Mouse (Mus musculus) ES-CJ7 (cell line): ENCODE data around the gene Astl.
A peak's percentile ranks its signal among the peaks of the same experiment; 100 is the strongest.

ENCODE experiments used
- DNase-seq: peaks from one replicate; pipeline ENCODE4 v3.0.0; 2011; ENCODE audit warnings: low read depth, low spot score

The Astl gene

GRCm38 (mm10) chr2:127367126-127367820 is 28.8 kb downstream of the Astl start:
- no peak for DNase-seq

DNA sequence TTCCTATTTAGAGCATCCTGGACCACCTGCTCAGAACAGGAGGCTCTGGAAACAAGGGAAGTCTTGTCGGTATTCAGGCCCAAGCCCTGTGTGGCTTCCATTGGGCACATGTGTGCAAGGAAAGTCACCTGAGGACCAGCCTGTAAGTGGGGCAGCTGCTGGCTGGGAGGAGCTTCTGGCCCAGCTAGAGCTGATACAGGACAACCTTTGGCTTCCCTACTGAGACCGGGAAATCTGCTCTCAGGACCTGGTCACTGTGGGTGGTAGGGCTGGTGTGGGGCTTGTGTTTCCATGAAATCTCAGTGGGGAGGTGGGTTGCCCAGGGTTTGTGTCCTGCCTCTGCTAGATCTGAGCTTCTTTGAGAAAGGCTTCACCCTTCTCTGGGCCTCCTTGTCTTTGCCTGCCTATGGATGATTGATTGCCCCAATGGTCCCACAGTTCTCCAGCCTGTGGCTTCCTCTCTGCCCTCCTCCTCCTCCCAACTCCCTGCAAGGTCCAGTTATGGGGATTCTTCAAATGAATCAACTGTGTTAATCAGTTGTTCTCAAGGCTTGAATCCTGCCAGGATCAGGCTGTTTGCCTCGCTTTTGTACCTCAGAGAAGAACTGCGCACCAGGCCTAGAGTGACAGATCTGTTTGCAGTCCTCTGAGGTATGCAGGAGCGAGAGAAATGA is 31.4 kb downstream of the Astl start:
- DNase-seq, result no peak

DNA sequence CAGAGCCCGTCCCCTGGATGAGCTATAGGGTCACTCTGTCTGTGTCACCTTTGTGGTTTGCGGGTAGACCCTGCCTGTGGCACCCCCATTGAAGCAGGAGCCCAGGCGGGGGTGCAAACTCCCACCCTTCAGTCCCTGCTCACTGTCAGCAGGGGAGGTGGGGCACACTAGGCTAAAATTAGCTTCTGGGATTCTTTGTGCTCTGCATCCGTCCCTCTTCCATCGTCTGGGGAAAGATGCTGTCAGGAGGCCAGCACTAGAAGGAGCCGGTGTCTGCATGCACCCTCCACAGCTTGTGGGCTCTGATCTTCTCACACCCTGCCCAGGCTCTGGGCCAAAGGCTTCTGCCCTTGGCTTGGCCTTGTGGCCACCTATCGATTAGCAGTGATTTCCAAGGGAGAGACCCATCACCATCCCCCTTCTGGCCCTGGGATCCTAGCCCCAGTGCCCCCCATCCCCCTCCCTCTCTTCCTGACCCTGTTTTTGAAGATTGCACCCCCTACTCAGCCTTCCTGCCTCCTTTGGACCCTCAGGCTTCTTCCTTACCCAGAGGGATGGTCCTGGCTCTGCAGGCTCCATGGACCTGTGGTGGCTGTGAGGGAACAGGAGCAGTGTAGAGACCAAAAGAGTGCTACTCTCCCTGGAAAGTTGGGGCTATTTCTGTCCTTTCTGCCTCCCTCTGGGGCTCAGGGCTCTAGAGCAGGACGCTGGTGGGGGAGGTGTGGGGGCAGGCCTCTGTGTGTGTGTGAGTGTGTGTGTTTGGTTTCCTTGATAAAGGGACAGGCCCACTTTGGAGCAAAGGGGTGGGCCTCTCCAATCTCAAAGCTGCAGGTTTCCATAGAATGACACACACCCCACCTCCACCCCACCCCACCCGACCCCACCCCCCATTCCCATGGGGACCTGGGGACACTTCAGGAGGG is 32.4 kb downstream of the Astl start:
- DNase-seq, result no peak

GRCm38 (mm10) chr2:127371484-127371861 is 33.0 kb downstream of the Astl start:
- DNase-seq, result no peak

- DNase-seq, result no peak
These were observed 33.6 kb downstream of the Astl start for GRCm38 (mm10) chr2:127372082-127372481.

DNA sequence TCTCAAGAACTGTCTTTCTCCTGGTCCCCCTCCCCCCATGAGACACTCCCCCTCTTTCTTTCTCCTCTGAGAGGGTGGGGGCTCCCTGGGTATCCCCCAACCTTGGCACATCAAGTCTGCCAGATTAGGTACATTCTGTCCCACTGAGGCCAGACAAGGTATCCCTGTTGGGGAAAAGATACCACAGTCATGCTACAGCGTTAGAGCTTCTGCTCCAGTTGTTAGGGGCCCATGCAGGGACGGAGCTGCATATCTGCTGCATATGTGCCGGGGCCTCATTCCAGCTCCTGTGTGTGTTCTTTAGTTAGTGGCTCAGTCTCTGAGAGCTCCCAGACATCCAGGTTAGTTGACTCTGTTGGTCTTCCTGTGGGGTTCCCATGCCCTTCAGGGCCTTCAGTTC is 35.7 kb downstream of the Astl start:
- no peak for DNase-seq

DNA sequence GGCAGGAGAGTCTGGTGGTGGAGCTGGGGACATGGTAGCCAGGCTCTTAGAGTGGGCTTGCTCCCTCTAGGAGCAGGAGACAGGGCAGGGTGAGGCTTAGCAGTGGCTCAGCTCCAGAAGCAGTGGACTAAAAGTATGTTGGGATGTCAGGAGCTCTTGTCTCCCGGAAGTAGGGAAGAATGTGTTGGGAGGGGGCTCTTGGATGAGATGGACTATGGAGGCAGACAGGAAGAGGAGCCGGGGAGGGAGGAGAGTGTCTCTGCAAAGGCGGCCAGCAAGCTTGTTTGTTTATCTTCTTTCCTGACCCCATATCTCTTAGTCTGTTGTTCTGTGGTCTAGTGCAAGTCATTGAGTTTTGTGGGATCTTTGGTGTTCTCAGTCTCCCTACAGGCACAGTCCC is 36.6 kb downstream of the Astl start:
- DNase-seq, result no peak

DNA sequence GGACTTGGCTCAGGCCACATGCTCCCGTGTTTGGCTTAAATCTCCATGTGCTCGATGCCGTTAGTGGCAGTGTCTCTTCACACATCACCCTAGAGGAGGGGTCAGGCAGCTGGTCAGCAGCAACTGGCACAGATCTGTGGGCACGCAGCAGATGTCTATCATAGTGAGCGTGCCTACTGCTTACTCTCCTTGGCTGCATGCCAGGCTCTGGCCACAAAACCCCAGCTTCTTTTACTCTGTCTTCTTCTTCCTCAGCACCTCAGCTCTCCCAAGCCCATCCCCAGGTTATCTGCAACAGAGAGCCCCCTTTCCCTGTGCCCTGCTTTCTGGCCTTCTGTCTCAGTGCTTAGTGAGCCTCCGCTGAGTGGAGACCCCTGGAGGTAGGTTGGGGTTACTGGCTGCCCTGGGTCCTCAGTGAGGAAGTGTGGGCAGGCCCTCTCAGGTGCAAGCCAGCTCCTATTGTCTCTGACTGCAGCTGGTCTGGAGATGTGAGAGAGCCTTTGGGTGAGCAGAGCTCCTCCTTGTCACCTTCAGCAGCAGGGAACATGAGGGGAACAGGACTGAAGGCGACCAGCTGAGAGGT is 37.4 kb downstream of the Astl start:
- peak; percentile 47 for DNase-seq

DNA sequence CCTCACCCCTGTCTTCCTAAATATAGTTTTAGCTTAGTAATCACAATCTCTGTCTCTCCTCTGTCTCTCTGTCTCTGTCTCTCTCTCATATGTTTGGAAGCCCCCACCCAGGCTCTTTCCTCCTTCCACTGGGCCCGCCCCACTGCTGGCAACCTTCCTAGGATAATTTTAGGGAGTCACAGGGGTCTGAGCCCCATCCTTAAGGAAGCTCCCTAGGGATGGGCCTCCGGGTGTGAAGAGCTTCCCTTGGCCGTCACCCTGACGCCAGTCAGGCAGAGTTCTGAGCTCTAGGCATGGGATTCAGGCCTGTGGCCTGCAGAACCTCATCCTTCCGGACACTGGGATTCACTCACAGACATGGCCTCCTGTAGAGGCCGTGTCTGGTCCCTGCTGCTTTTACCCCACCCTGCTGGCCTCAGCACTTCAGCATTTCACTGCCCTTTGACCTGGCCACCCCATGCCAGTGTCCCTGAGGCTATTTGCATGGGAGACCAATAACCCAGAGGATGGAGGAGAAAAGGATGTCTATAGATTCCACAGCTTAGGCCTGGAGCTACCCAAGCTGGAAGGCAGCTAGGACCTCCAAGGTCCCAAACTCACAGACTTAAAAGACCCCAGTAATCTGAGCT is 38.1 kb downstream of the Astl start:
- no peak for DNase-seq

DNA sequence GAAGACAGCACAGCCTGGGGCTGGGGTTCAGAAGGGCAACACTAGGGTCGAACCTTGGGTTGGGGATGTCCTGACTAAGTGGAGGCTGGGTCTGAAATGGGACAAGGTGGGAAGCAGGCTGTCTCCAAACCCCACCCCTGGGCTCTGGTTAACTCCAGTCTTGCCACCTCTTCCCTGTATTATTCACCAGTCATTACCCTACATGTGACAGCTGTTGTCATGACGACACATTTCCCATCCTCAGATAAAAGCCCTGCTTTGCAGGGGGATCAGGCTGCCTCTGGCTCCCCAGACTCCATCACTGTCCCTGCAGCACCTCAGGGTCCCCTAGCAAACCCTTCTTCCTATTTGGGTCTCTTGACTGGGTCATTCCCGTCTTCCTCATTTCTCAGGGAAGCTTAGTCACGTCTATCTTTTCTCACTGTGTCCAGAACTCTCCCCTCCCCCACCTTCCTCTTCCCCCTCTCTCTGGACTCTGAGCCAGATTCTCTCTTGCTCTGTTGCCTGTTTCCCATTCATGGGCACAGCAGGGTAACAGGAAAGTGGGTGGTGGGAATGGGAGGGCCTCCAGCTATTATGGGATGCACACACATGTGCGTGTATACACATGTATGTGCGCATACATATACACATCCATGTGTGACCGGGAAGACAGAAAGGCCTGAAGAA is 39.6 kb downstream of the Astl start:
- DNase-seq, result no peak

DNA sequence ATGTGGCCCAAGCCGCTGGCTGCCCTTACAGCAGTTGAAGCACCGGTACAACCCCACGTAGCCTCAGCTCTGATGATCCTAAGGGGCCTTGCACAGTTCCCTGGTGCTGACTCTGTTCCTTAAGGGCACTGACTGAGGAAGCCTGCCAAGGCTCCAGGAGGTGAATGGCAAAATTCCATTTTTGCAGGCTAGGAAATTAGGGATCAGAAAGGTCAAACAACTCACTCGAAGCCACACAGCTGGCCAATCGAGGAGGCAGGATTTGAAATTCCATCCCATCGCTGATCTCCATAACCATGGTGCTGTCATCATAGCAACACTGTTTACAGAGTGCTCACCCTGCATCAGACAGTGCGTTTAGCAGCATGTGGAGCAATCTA is 40.2 kb downstream of the Astl start:
- DNase-seq, result no peak

DNA sequence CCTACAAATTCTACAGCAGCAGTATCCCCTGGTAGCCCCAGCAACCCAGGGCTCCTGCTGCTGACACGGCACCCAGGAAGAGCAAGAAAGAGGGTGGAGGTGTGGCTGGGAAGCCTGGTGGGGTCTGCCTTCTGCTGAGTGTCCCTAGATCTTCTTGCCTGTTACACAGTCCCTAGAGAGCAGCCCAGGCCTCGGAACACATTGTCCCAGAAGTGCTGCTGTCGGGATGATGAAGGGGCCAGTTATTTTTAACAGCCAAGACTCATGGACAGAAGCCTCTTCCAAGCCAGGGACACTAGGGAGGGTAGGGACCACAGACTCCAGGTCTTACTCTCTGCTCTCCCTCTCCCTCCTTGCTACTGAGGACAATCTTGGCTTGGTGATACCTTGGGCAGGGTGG is 40.8 kb downstream of the Astl start:
- no peak for DNase-seq

GRCm38 (mm10) chr2:127383881-127384280 is 45.4 kb downstream of the Astl start:
- DNase-seq, result no peak

DNA sequence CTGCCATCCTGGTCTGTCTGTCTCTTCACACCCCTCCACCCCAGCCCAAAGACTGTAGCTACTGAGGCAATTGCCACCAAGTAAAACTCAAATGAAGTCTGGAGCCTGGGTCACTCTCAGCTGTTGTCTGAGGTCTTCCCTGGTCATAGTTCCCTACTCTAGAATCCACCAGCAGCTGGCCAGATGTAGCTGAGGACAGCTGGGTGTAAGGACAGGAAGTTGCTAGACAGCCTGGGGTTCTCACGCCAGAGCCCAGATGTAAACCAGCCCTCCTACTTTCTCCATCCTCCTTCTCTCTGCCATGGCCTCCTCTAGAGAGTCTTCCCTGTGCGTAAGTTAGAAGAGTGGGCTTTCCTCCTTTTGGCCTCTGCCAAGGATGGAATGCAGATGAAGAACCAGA is 49.1 kb downstream of the Astl start:
- no peak for DNase-seq

DNA sequence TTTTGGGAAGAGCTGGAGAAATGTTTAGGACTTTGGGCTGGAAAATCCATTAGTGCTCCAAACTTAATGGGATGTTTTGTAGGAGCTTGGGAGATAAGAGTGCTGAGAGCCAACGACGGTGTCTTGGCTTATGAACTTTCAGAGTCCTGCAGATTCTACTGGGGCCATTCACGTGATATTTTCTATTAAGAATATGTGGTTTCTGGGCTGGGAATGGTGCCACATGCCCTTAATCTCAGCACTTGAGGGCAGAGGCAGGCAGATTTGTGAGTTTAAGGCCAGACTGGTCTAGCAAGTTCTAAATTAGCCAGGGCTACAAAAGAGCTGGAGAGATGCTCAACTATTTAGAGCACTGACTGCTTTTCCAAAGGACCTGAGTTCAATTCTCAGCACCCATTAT is 51.9 kb downstream of the Astl start:
- no peak for DNase-seq

DNA sequence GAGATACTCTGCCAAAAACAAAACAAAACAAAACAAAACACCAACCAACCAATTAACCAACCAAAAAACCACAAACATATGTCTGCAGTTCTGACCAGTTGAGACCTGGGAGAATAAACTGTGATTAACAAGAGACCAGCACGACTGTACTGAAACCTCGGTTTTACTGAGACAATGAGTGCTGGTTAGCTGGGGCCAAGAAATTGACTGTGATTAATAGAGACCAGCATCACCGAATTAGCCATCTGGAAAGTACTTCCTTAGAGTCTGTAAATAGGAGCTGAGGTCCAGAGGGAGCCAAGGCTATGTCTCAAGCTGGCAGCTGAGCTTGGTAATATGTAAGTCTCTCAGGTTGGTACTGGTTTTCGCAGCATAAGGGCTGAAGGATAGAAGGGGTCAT is 52.4 kb downstream of the Astl start:
- DNase-seq, result no peak

DNA sequence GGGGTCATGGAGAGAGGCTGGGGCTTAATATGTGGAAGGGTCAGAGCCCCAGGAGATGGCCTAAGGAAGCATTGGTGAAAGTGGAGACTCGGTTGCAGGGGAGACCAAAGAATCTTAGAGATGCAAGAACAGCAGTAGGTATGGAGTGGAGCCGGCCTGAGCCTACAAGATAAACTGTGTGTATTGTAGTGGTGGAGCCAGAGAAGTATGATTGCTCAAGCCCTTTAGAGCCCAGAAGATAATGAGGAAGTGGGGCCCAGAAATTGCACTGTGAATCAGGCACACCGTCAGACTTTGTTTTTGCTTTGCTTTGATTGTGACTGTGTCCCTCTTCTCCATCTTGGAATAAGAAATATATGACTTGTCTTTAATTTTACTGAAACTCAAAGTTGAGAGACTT is 52.9 kb downstream of the Astl start:
- no peak for DNase-seq

- DNase-seq, result no peak
These were observed 56.2 kb downstream of the Astl start for GRCm38 (mm10) chr2:127394606-127395161.

GRCm38 (mm10) chr2:127398738-127399137 is 60.3 kb downstream of the Astl start:
- DNase-seq, result no peak
